Mouse (Mus musculus): Measurements from ENCODE around the gene Plekha6.
"Not testable (repeated sequence)": the region's sequence is repeated elsewhere in the genome, so short reads cannot be mapped to it uniquely, and the experiment has no call there.

The Plekha6 gene

GRCm38 (mm10) chr1:133321267-133321925, 157.4 kb downstream of the Plekha6 start, which contains the start of gene Kiss1:
Kiss1 (plus strand) TSS chr1:133321875.
- no peak for DNase-seq (ENCODE audit: low read depth, low spot score)

GRCm38 (mm10) chr1:133323333-133323732, 159.3 kb downstream of the Plekha6 start:
- DNase-seq (ENCODE audit: low read depth, low spot score), result no peak

- no peak for DNase-seq (ENCODE audit: low read depth, low spot score)
These were observed 161.9 kb downstream of the Plekha6 start for GRCm38 (mm10) chr1:133325951-133326350.

GRCm38 (mm10) chr1:133327094-133327493, 163.1 kb downstream of the Plekha6 start:
- no peak for DNase-seq (ENCODE audit: low read depth, low spot score)

GRCm38 (mm10) chr1:133328299-133328795, 164.3 kb downstream of the Plekha6 start:
- DNase-seq (ENCODE audit: low read depth, low spot score), result no peak

GRCm38 (mm10) chr1:133328896-133329637, 165.1 kb downstream of the Plekha6 start:
- no peak for DNase-seq (ENCODE audit: low read depth, low spot score)

GRCm38 (mm10) chr1:133329638-133329964, 165.6 kb downstream of the Plekha6 start:
- DNase-seq (ENCODE audit: low read depth, low spot score), result no peak

- DNase-seq (ENCODE audit: low read depth, low spot score), result no peak
These were observed 167.1 kb downstream of the Plekha6 start for GRCm38 (mm10) chr1:133331142-133331541.

GRCm38 (mm10) chr1:133332656-133333430, 168.8 kb downstream of the Plekha6 start:
- DNase-seq (ENCODE audit: low read depth, low spot score), result no peak

GRCm38 (mm10) chr1:133333937-133334336, 169.9 kb downstream of the Plekha6 start:
- no peak for DNase-seq (ENCODE audit: low read depth, low spot score)

GRCm38 (mm10) chr1:133340403-133340802, 176.4 kb downstream of the Plekha6 start:
- not testable (repeated sequence) for DNase-seq (ENCODE audit: low read depth, low spot score)

- DNase-seq (ENCODE audit: low read depth, low spot score), result no peak
These were observed 180.3 kb downstream of the Plekha6 start for GRCm38 (mm10) chr1:133344357-133344756.

- DNase-seq (ENCODE audit: low read depth, low spot score), result no peak
These were observed 182.5 kb downstream of the Plekha6 start for GRCm38 (mm10) chr1:133346531-133346930.

- no peak for DNase-seq (ENCODE audit: low read depth, low spot score)
These were observed 183.2 kb downstream of the Plekha6 start for GRCm38 (mm10) chr1:133347226-133347625.

GRCm38 (mm10) chr1:133347693-133348520, 183.9 kb downstream of the Plekha6 start:
- no peak for DNase-seq (ENCODE audit: low read depth, low spot score)

- no peak for DNase-seq (ENCODE audit: low read depth, low spot score)
These were observed 186.2 kb downstream of the Plekha6 start, which contains the start of gene Ren1 for GRCm38 (mm10) chr1:133350210-133350609. Ren1 (plus strand) TSS chr1:133350510.

GRCm38 (mm10) chr1:133351762-133352161, 187.8 kb downstream of the Plekha6 start:
- DNase-seq (ENCODE audit: low read depth, low spot score), result no peak

Data from skeletal muscle tissue, adult 2 months (tissue).